Mouse (Mus musculus): ENCODE measurements around the gene Qrfpr.
A peak's percentile ranks its signal among the peaks of the same experiment; 100 is the strongest.

The Qrfpr gene

GRCm38 (mm10) chr3:36150934-36151686, 71.0 kb downstream of the Qrfpr start, which contains the start of gene D3Ertd254e:
Gene D3Ertd254e (plus strand): TSS chr3:36151017.
- peak; percentile 96 for DNase-seq (ENCODE audit: low read depth, low spot score)

- no peak for DNase-seq (ENCODE audit: low read depth, low spot score)
Measured at GRCm38 (mm10) chr3:36150537-36150933, 71.6 kb downstream of the Qrfpr start.

- no peak for DNase-seq (ENCODE audit: low read depth, low spot score)
Measured at GRCm38 (mm10) chr3:36138996-36139395, 83.1 kb downstream of the Qrfpr start.

- no peak for DNase-seq (ENCODE audit: low read depth, low spot score)
Measured at GRCm38 (mm10) chr3:36138171-36138660, 83.9 kb downstream of the Qrfpr start.

DNA sequence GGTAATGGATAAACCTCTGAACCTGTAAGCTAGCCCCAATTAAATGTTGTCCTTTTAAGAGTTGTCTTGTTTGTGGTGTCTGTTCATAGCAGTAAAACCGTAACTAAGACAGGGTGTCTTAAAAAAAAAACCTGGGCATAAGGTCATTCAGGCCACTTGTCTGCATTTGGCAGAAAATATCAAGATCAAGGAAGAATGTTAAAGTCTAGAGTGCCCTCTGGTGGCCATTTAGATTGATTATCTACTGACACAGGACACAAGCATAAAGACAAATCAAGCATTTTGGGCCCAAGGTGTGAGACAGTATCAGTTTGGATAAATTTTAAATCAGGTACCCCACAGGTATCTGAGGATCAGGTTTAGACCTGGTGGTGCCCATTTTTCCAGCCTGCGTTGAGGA, 84.6 kb downstream of the Qrfpr start:
- DNase-seq (ENCODE audit: low read depth, low spot score): peak; percentile 6

DNA sequence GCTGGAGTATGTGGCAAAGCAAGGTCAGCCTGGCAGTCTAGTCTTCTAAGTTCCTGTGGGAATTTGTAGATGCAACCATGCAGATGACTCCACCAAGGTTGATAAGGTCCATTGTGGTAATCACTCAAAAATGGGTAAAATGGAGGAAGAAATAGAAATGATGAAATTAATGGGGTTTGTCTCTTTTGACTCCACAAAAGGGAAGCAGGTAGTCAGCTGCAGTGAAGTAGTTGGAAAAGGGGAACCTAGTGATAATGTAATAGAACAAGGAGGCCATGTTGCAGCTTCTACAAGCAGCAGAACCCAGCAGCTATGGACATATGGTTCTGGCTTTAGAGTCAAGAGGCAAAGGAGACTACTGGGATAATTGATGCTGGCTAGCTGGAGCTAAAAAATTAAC, 86.0 kb downstream of the Qrfpr start:
- DNase-seq (ENCODE audit: low read depth, low spot score): no peak

Measured in telencephalon, adult 2 months (tissue).